Mouse (Mus musculus) limb, embryonic 10.5 days (tissue): Measurements from ENCODE around the gene Cyp27a1. TPM values are rescaled to one million over a fixed set of nuclear protein-coding genes. Genes with fewer than 3 reads are reported as not detected.

Source experiments
- DNase-seq: peaks from one replicate; pipeline ENCODE4 v3.0.0-alpha.2; 2017; ENCODE audit warnings: low spot score
- H3K27ac ChIP-seq: fragments of 300-500 bp; sonication (generic); 2 replicates; pipeline ENCODE4 v1.5.1; 2016; ENCODE audit warnings: mild to moderate bottlenecking
- H3K27me3 ChIP-seq: fragments of 300-500 bp; sonication (generic); 2 replicates; pipeline ENCODE4 v1.6.1; 2016; ENCODE audit warnings: low read depth, mild to moderate bottlenecking; ENCODE audit not compliant: poor library complexity, severe bottlenecking
- H3K36me3 ChIP-seq: fragments of 300-500 bp; sonication (generic); 2 replicates; pipeline ENCODE4 v1.6.1; 2016; ENCODE audit warnings: mild to moderate bottlenecking, moderate library complexity
- H3K4me1 ChIP-seq: fragments of 300-500 bp; sonication (generic); 2 replicates; pipeline ENCODE4 v1.6.1; 2016
- H3K4me3 ChIP-seq: fragments of 300-500 bp; sonication (generic); 2 replicates; pipeline ENCODE4 v1.5.1; 2016; ENCODE audit warnings: mild to moderate bottlenecking, moderate library complexity
- H3K9me3 ChIP-seq: fragments of 300-500 bp; sonication (generic); replicated peaks from 2 replicates; pipeline ENCODE4 v1.6.1; 2016; ENCODE audit warnings: mild to moderate bottlenecking
- WGBS: fragments of 180-500 bp; shearing (Covaris S2); methylation state at CpG from one replicate; pipeline ENCODE4 v1.1.7; 2016; 5-methylcytosine and 5-hydroxymethylcytosine counted together
- polyA plus RNA-seq: library from polyadenylated mRNA; unstranded; fragments of >200 nt; fragmentation: Nextera tagmentation; extraction: Ambion mirVana; gene quantifications from 2 replicates; pipeline ENCODE4 v1.2.1, GENCODE M21; 2016

Gene Cyp27a1
- polyA plus RNA-seq, 1 experiment from 2014 or later, result 22.8 TPM

DNA sequence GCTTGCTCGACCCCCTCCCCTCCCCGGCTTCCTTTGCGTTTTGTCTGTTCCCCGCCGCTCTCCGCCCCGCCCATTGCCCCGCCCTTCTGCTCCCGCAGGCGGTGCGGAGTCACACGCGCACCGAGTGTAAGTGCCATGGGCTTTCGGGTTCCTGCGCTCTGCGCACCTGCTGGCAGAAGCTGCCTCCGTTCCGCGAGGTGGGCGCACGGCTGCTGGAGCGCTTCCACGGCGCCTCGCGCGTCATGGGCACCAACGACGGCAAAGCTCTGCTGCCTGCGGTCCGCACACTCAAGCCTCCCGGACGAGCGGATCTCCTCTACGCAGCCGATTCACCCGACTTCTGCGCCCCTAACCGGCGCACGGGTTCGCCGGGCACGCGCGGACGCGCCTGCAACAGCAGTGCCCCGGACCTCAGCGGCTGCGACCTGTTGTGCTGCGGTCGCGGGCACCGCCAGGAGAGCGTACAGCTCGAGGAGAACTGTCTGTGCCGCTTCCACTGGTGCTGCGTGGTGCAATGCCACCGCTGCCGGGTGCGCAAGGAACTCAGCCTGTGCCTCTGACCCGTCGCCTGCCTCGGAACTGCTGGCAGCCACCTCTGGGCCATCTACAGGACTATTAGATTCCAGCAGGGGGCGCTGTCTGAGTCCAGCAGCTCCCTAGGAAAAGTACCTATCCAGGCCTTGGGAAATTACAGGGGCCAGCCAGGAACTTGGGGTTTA, 70.8 kb downstream of the Cyp27a1 start:
- 4% methylated on average over 67 of the region's 67 CpGs for WGBS
- DNase-seq, result peak; percentile 80
- no peak overlapping the region; the same call in 1 of the 2 replicates for H3K27ac ChIP-seq

More for the DNA sequence above, 70.8 kb downstream of the Cyp27a1 start:
- Histone ChIP-seq H3K36me3 (no peaks in the 10 kb centered on the region; the same call in 1 of the 2 replicates), H3K4me3 (peak overlapping the region; percentile 51), H3K4me1 (peaks cover 34% of the 10 kb centered on the region), H3K27me3 (peaks cover 98% of the 10 kb centered on the region), H3K9me3 (no peaks in the 10 kb centered on the region)

Other genes with a start within 250 kb of the Cyp27a1 start
- 116 and 121 TPM in 2 replicates for gene Cnot9, start 207.5 kb upstream of the Cyp27a1 start, polyA plus RNA-seq
- gene Plcd4, start 170.7 kb upstream of the Cyp27a1 start, polyA plus RNA-seq, result 0.08 and 0.95 TPM in 2 replicates
- 45.5 and 50.3 TPM in 2 replicates for gene Usp37, start 169.3 kb upstream of the Cyp27a1 start, polyA plus RNA-seq
- 11.3 and 11.4 TPM in 2 replicates for gene Zfp142, start 125.3 kb upstream of the Cyp27a1 start, polyA plus RNA-seq
- 16.7 and 18.0 TPM in 2 replicates for gene Bcs1l, start 125.3 kb upstream of the Cyp27a1 start, polyA plus RNA-seq
- 36.3 and 41.6 TPM in 2 replicates for gene Rnf25, start 112.2 kb upstream of the Cyp27a1 start, polyA plus RNA-seq
- gene Stk36, start 112.1 kb upstream of the Cyp27a1 start, polyA plus RNA-seq, result 10.5 and 11.8 TPM in 2 replicates
- gene Ttll4, start 51.8 kb upstream of the Cyp27a1 start, polyA plus RNA-seq, result 52.0 and 53.8 TPM in 2 replicates
- gene Prkag3, start 35.6 kb downstream of the Cyp27a1 start, polyA plus RNA-seq, result 0.16 and 0.29 TPM in 2 replicates
- 30.1 and 34.2 TPM in 2 replicates for gene Wnt6, start 58.3 kb downstream of the Cyp27a1 start, polyA plus RNA-seq
- 1.3 and 1.6 TPM in 2 replicates for gene Wnt10a, start 77.9 kb downstream of the Cyp27a1 start, polyA plus RNA-seq
- gene Cdk5r2, start 141.4 kb downstream of the Cyp27a1 start, polyA plus RNA-seq, result not detected in 2 replicates
- gene Fev, start 171.8 kb downstream of the Cyp27a1 start, polyA plus RNA-seq, result not detected in 2 replicates
- gene Cryba2, start 179.6 kb downstream of the Cyp27a1 start, polyA plus RNA-seq, result not detected in 2 replicates
- not detected in 2 replicates for gene Cfap65, start 222.0 kb downstream of the Cyp27a1 start, polyA plus RNA-seq
- 0.08 and 0.11 TPM in 2 replicates for gene Ihh, start 238.1 kb downstream of the Cyp27a1 start, polyA plus RNA-seq